Mouse (Mus musculus) MEL (cell line): ENCODE results near the gene Acer1. TPM values are rescaled to one million over a fixed set of nuclear protein-coding genes. Genes with fewer than 3 reads are reported as not detected.

Experiments used
- DNase-seq: peaks from one replicate; pipeline ENCODE4 v3.0.0; 2011; ENCODE audit warnings: low read depth, low spot score
- H3K27ac ChIP-seq: 2 replicates; pipeline ENCODE4 v1.5.1; 2012; ENCODE audit warnings: low read depth, mild to moderate bottlenecking, control low read depth, low read length, moderate library complexity; ENCODE audit not compliant: control insufficient read depth
- H3K27me3 ChIP-seq, 2 experiments: fragments of 150-350 bp in 1 of 2; sonication (generic) in 1 of 2; 2 replicates each; pipeline ENCODE4 v1.6.1; 2012; ENCODE audit warnings: low read length in 2 of 2, mild to moderate bottlenecking in 2 of 2, improper control_type of control experiment in 1 of 2, moderate library complexity in 1 of 2; ENCODE audit not compliant: insufficient read depth in 2 of 2, control insufficient read depth in 1 of 2
- H3K36me3 ChIP-seq, 2 experiments: 2 replicates each; pipeline ENCODE4 v1.6.1; 2012 to 2014; ENCODE audit warnings: low read length in 2 of 2, improper control_type of control experiment in 1 of 2, inconsistent platforms in 1 of 2, mild to moderate bottlenecking in 1 of 2; ENCODE audit not compliant: insufficient read depth in 2 of 2, control insufficient read depth in 1 of 2
- H3K4me1 ChIP-seq, 2 experiments: fragments of 150-350 bp in 1 of 2; sonication (generic) in 1 of 2; 2 replicates each; pipeline ENCODE4 v1.6.1; 2012; ENCODE audit warnings: low read length in 2 of 2, improper control_type of control experiment in 1 of 2, mild to moderate bottlenecking in 1 of 2; ENCODE audit not compliant: insufficient read depth in 2 of 2, control insufficient read depth in 1 of 2
- H3K4me3 ChIP-seq, 2 experiments: fragments of 150-350 bp in 1 of 2; sonication (generic) in 1 of 2; 2 replicates each; pipeline ENCODE4 v1.5.1; 2012; ENCODE audit warnings: low read depth in 2 of 2, low read length in 2 of 2, mild to moderate bottlenecking in 2 of 2, moderate library complexity in 2 of 2, control low read depth in 1 of 2, improper control_type of control experiment in 1 of 2; ENCODE audit not compliant: control insufficient read depth in 1 of 2, insufficient read depth in 1 of 2
- H3K79me2 ChIP-seq: 2 replicates; pipeline ENCODE4 v1.6.1; 2012; ENCODE audit warnings: mild to moderate bottlenecking, low read length, moderate library complexity; ENCODE audit not compliant: control insufficient read depth, poor library complexity, insufficient read depth
- H3K9ac ChIP-seq: 2 replicates; pipeline ENCODE4 v1.6.1; 2012; ENCODE audit warnings: low read depth, mild to moderate bottlenecking, control low read depth, low read length, moderate library complexity; ENCODE audit not compliant: control insufficient read depth, poor library complexity, severe bottlenecking
- H3K9me3 ChIP-seq: fragments of 150-350 bp; sonication (generic); replicated peaks from 2 replicates; pipeline ENCODE4 v1.6.1; 2012; ENCODE audit warnings: mild to moderate bottlenecking, low read length, improper control_type of control experiment, moderate library complexity; ENCODE audit not compliant: insufficient read depth
- CHD1 ChIP-seq: IDR thresholded peaks from 2 replicates; pipeline ENCODE4 v1.6.1; 2012; ENCODE audit warnings: low read depth, mild to moderate bottlenecking, inconsistent platforms, low read length, improper control_type of control experiment
- CTCF ChIP-seq, 3 experiments: IDR thresholded peaks in 2 of 3; conservative IDR thresholded peaks in 1 of 3; 2 replicates each; pipeline ENCODE4 v1.5.1; 2011 to 2012; ENCODE audit warnings: low read length in 3 of 3, low read depth in 2 of 3, mild to moderate bottlenecking in 2 of 3, improper control_type of control experiment in 1 of 3, inconsistent platforms in 1 of 3, mixed read lengths in 1 of 3, moderate library complexity in 1 of 3; ENCODE audit not compliant: control insufficient read depth in 1 of 3, insufficient read depth in 1 of 3, poor library complexity in 1 of 3, severe bottlenecking in 1 of 3
- E2F4 ChIP-seq: IDR thresholded peaks from 2 replicates; pipeline ENCODE4 v1.6.1; 2011; ENCODE audit warnings: low read depth, low read length, improper control_type of control experiment, borderline replicate concordance
- ELF1 ChIP-seq: IDR thresholded peaks from 2 replicates; pipeline ENCODE4 v1.6.1; 2014; ENCODE audit warnings: low read depth, mild to moderate bottlenecking, inconsistent platforms, low read length, improper control_type of control experiment, moderate library complexity
- EP300 ChIP-seq, 2 experiments: IDR thresholded peaks; 2 replicates each; pipeline ENCODE4 v1.6.1; 2011; ENCODE audit warnings: improper control_type of control experiment in 2 of 2, low read length in 2 of 2, low read depth in 1 of 2, mild to moderate bottlenecking in 1 of 2
- GABPA ChIP-seq: IDR thresholded peaks from 2 replicates; pipeline ENCODE4 v1.6.1; 2012; ENCODE audit warnings: low read depth, mild to moderate bottlenecking, inconsistent platforms, low read length, improper control_type of control experiment, moderate library complexity
- JUND ChIP-seq: IDR thresholded peaks from 2 replicates; pipeline ENCODE4 v1.6.1; 2011; ENCODE audit warnings: low read depth, mild to moderate bottlenecking, improper control_type of control experiment, low read length
- MAFK ChIP-seq: IDR thresholded peaks from 2 replicates; pipeline ENCODE4 v1.6.1; 2011; ENCODE audit warnings: low read depth, mild to moderate bottlenecking, low read length, improper control_type of control experiment, borderline replicate concordance
- MAX ChIP-seq: IDR thresholded peaks from 2 replicates; pipeline ENCODE4 v1.6.1; 2011; ENCODE audit warnings: low read length, improper control_type of control experiment
- MAZ ChIP-seq: IDR thresholded peaks from 2 replicates; pipeline ENCODE4 v1.6.1; 2012; ENCODE audit warnings: low read depth, mild to moderate bottlenecking, inconsistent platforms, low read length, improper control_type of control experiment
- POLR2A ChIP-seq, 2 experiments: IDR thresholded peaks; 2 replicates each; pipeline ENCODE4 v1.6.1; 2011 to 2012; ENCODE audit warnings: low read length in 2 of 2, mild to moderate bottlenecking in 2 of 2, control low read depth in 1 of 2, improper control_type of control experiment in 1 of 2, low read depth in 1 of 2, moderate library complexity in 1 of 2; ENCODE audit not compliant: control insufficient read depth in 1 of 2, insufficient read depth in 1 of 2, poor library complexity in 1 of 2
- POLR2AphosphoS2 ChIP-seq: IDR thresholded peaks from 2 replicates; pipeline ENCODE4 v1.6.1; 2011; ENCODE audit warnings: low read length, improper control_type of control experiment
- RCOR1 ChIP-seq: IDR thresholded peaks from 2 replicates; pipeline ENCODE4 v1.6.1; 2012; ENCODE audit warnings: low read depth, mild to moderate bottlenecking, inconsistent platforms, low read length, improper control_type of control experiment
- SMC3 ChIP-seq: IDR thresholded peaks from 2 replicates; pipeline ENCODE4 v1.6.1; 2011; ENCODE audit warnings: low read depth, low read length, improper control_type of control experiment
- TAL1 ChIP-seq: IDR thresholded peaks from 2 replicates; pipeline ENCODE4 v1.6.1; 2012; ENCODE audit warnings: mild to moderate bottlenecking, inconsistent platforms, low read length, moderate library complexity, mixed read lengths
- ZKSCAN1 ChIP-seq: IDR thresholded peaks from 2 replicates; pipeline ENCODE4 v1.6.1; 2012; ENCODE audit warnings: low read depth, mild to moderate bottlenecking, inconsistent platforms, low read length, improper control_type of control experiment, moderate library complexity
- ZNF384 ChIP-seq: IDR thresholded peaks from 2 replicates; pipeline ENCODE4 v1.6.1; 2012; ENCODE audit warnings: low read depth, mild to moderate bottlenecking, inconsistent platforms, low read length, improper control_type of control experiment
- polyA plus RNA-seq, 2 experiments: library from polyadenylated mRNA; stranded (reverse) in 1 of 2; unstranded in 1 of 2; fragments of >175 nt in 1 of 2; fragments of >200 nt in 1 of 2; gene quantifications; 2 replicates each; pipeline versions ENCODE4 v1.2.1 to v1.2.4; 2012; ENCODE audit warnings: low replicate concordance in 2 of 2, low read depth in 1 of 2; ENCODE audit not compliant: insufficient read length in 2 of 2, insufficient read depth in 1 of 2, missing spikeins in 1 of 2
- total RNA-seq: library from RNA; depleted of rRNA; stranded (reverse); fragments of 300-350 nt; gene quantifications from 2 replicates; pipeline ENCODE4 v1.2.3, GENCODE M21; 2012

Acer1 gene
- total and polyA plus RNA-seq, 3 experiments, result 0.03 TPM; not detected in 2

DNA sequence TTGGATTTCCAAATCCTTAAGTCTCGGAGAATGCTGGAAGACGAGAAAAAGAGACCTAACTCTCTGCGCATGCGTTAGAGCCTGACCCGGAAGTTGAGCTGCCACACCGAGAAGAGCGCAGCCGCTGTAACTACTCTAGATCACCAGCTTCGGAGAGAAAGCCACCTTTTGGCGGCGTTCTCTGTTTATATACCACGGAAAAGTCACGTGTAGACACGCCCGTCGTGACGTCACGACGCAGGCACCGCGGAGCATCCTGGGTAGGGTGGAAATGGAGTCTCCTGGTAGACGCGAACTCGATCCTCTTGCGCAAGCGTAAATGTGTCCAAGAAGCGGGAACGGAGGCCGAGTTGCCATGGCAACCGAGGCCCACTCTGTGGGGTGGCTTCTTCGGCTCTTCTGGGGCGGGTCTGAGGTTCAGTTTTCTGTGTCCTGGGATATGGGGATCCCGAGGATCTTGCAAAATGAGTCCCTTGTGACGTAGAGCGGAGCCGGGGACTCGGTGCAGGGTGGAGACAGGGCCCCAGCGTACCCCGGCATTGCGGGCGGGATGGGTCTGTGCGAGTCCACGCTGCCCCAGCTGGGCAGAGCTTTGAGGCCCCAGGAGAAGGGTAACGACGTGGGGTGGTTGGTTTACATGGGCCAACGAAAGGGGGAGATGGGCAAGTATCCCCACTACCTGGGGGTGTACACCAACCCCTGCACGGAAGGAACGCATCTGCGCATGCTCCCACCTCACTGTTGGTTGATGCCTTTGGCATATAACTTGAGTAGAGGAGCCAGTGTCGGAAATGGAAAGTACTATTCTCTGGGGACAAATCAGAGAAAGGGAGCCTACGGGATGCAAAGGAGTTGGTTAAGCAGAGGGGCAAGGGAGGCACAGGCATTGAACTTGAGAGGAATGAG lies 29.6 kb upstream of the Acer1 start, which contains the start of the genes Gtf2f1 and Gm17949 (continued):
- TF ChIP-seq RCOR1 (no peak), TAL1 (no peak), ZNF384 (no peak)
- TF ChIP-seq, all 39 proteins: peak for 21

DNA sequence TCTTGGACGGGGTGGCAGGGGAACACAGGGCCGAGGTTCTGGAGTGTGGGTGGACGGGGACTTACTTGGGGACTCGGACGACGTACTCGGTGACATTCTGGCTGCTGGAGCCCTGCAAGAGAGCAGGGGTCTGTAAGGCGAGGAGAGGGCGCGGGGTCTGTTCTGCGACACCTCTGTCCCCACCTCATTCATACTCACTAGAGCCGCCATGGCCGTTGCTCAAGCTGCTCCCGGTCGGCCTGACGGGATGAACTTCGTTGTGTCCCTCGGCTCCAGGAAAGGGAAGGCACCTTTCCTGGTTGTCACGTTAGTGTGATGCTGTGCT lies 28.9 kb upstream of the Acer1 start:
- peak overlapping the region; percentile 76 for H3K27ac ChIP-seq
- no peaks in the 10 kb centered on the region for H3K27me3 ChIP-seq
- H3K4me3 ChIP-seq, result peak overlapping the region; percentile 73 to 87
- peaks cover 6 to 17% of the 10 kb centered on the region in 2 experiments; a peak in 3 of 4 replicates for H3K4me1 ChIP-seq
- no peaks in the 10 kb centered on the region for H3K9me3 ChIP-seq
- DNase-seq, result no peak
- H3K9ac ChIP-seq, result peak overlapping the region; percentile 88
- H3K36me3 ChIP-seq, result peaks cover under 1 to 10% of the 10 kb centered on the region in 2 experiments
- peaks cover 20% of the 10 kb centered on the region for H3K79me2 ChIP-seq
- TF ChIP-seq MAX, result no peak
- TF ChIP-seq ELF1, result no peak
- TF ChIP-seq EP300 (IDR thresholded peaks at IDR 0.05; ENCODE audit: low read depth in 1 of 2, low read length in 2 of 2), result no peak
- TF ChIP-seq POLR2AphosphoS2, result no peak
- TF ChIP-seq MAZ, result no peak
- TF ChIP-seq POLR2A (IDR thresholded peaks at IDR 0.05; ENCODE audit: control insufficient read depth in 1 of 2, insufficient read depth in 1 of 2, low read depth in 1 of 2, low read length in 2 of 2, poor library complexity in 1 of 2), result no peak
- no peak for TF ChIP-seq ZKSCAN1
- no peak for TF ChIP-seq GABPA
- TF ChIP-seq CTCF (IDR thresholded peaks at IDR 0.05 in 2 of 3, conservative IDR thresholded peaks at IDR 0.05 in 1 of 3; ENCODE audit: control insufficient read depth in 1 of 3, insufficient read depth in 1 of 3, low read depth in 2 of 3, low read length in 3 of 3, poor library complexity in 1 of 3, severe bottlenecking in 1 of 3), result no peak
- no peak for TF ChIP-seq E2F4
- no peak for TF ChIP-seq TAL1
- TF ChIP-seq MAFK, result no peak

DNA sequence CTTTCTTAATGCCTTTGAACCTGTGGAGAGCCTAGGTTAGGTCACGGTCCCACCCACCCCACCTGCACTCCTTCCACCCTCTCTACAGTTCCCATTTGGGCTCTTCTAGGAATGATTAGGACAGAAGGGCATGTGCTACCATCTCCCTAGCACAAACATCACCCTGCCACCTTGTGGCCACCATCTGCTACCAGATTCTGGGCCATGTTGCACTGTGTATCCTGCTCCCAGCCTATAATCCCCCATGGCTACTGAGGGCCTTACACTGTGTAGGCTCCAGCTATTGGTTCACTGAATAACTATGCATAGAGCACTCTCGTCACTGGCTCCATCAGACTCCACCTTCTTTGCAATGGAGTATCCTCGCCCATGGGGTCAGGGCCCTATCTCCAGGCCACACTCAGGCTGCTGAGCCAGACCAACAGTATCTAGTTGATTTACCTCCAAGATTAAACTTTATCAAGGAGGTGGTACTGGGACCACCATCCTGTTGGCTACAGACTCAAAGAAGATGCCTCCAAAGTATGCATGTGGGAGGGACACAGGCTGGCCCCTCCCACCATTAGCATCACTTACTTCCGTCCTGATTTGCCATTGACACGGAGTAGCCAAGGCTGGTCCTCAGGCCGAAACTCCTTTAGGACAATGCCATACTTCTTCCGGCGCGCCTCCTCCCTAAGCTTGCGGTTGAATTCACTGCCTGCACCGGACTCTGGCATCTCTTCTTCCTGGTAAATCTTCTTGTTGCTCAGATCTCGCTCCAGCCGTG lies 25.4 kb upstream of the Acer1 start:
- Histone ChIP-seq H3K9ac (no peak overlapping the region), H3K36me3 (peaks cover 2 to 23% of the 10 kb centered on the region in 2 experiments), H3K27ac (no peak overlapping the region), H3K27me3 (no peaks in the 10 kb centered on the region), H3K79me2 (peaks cover 20% of the 10 kb centered on the region), H3K9me3 (no peaks in the 10 kb centered on the region), H3K4me1 (peaks cover 9 to 31% of the 10 kb centered on the region in 2 experiments; a peak in 3 of 4 replicates), H3K4me3 (no peak overlapping the region)
- no peak for TF ChIP-seq E2F4
- peak; percentile 35 for TF ChIP-seq SMC3
- TF ChIP-seq JUND, result no peak
- TF ChIP-seq CTCF (IDR thresholded peaks at IDR 0.05 in 2 of 3, conservative IDR thresholded peaks at IDR 0.05 in 1 of 3; ENCODE audit: control insufficient read depth in 1 of 3, insufficient read depth in 1 of 3, low read depth in 2 of 3, low read length in 3 of 3, poor library complexity in 1 of 3, severe bottlenecking in 1 of 3), result peak in 2 of 3 experiments; percentile 32 to 40; a peak in 5 of 6 replicates
- no peak for TF ChIP-seq GABPA
- TF ChIP-seq CHD1, result no peak
- DNase-seq, result no peak
